Comparison of ENCODE assay signal across 8 mouse cellular contexts in genomic region chr14:34501804-34502474, GRCm38 (mm10). TPM values are rescaled to one million over a fixed set of nuclear protein-coding genes. Genes with fewer than 3 reads are reported as not detected.
A peak's percentile ranks its signal among the peaks of the same experiment; 100 is the strongest.
DNase-seq lines count a peak whose midpoint lies in the region; ATAC-seq and TF ChIP-seq lines count a peak whose summit lies in the region.

No protein-coding gene starts in this region.

- H3K27ac ChIP-seq in intestine, postnatal 0 days (ENCODE audit: low read depth, low read length) = peak overlapping the region; percentile 98

- H3K4me3 ChIP-seq in intestine, postnatal 0 days (ENCODE audit: low read depth, low read length) = peak overlapping the region; percentile 84

- H3K36me3 ChIP-seq in intestine, postnatal 0 days (ENCODE audit: control insufficient read depth, insufficient read depth) = no peaks in the 10 kb centered on the region

- no peaks in the 10 kb centered on the region for H3K27me3 ChIP-seq in intestine, postnatal 0 days (replicated peaks; ENCODE audit: control insufficient read depth, insufficient read depth, low read length)

- H3K4me1 ChIP-seq in intestine, postnatal 0 days (replicated peaks; ENCODE audit: control insufficient read depth, insufficient read depth, low read length) = 0 out of 2 replicates have a peak, but pooled peaks cover 5% of the 10 kb centered on the region

- ATAC-seq in intestine, postnatal 0 days = peak; percentile 21

- no peaks in the 10 kb centered on the region for H3K9me3 ChIP-seq in intestine, postnatal 0 days (ENCODE audit: control insufficient read depth)

- peak overlapping the region; percentile 82 for H3K4me2 ChIP-seq in intestine, postnatal 0 days (replicated peaks; ENCODE audit: low read depth)

- peak; percentile 31 for DNase-seq in layer of hippocampus, adult 11-12 months (ENCODE audit: low spot score)
- no peak for DNase-seq in layer of hippocampus, adult 9-10 months (ENCODE audit: low spot score)
- DNase-seq in cerebellum, postnatal 14 days = peak; percentile 64 to 67
- DNase-seq in gastrocnemius, adult 18-20 months (ENCODE audit: low spot score) = peak; percentile 54
- DNase-seq in liver = peak; percentile 32
- DNase-seq in naive thymus-derived CD4-positive, alpha-beta T cell, adult 2 months (ENCODE audit: low read depth) = peak; percentile 51
- peak; percentile 70 for DNase-seq in testis, postnatal 10 days (ENCODE audit: low spot score)

- no peak for TF ChIP-seq CTCF in intestine, postnatal 0 days (IDR thresholded peaks at IDR 0.05; ENCODE audit: low read depth)

- peak overlapping the region; percentile 99 for H3K9ac ChIP-seq in intestine, postnatal 0 days (ENCODE audit: low read depth, low read length)

- under 1% methylated on average over 62 of the region's 77 CpGs for WGBS in intestine, postnatal 0 days

RNA-seq across cellular contexts. Expression of gene Bmpr1a, which starts 1.2 kb away (rescaled TPM):
- total RNA-seq in gastrocnemius, adult 18-20 months (2021) = 10 to 100 TPM; 46.3 to 47.4 TPM
- 18.8 and 19.3 TPM in 2 replicates for polyA plus RNA-seq in intestine, postnatal 0 days (2015; fragmentation: Nextera tagmentation; extraction: Ambion mirVana)

RNA-seq across cellular contexts. Expression of gene 9230112D13Rik, which starts 20.7 kb away (rescaled TPM):
- not detected for total RNA-seq in gastrocnemius, adult 18-20 months (2021)
- polyA plus RNA-seq in intestine, postnatal 0 days (2015; fragmentation: Nextera tagmentation; extraction: Ambion mirVana) = not detected in 2 replicates
